Mouse (Mus musculus): Measurements from ENCODE around the gene Ddx4. TPM values are rescaled to one million over a fixed set of nuclear protein-coding genes. Genes with fewer than 3 reads are reported as not detected.
"Not testable (repeated sequence)": the region's sequence is repeated elsewhere in the genome, so short reads cannot be mapped to it uniquely, and the experiment has no call there.

Gene Ddx4
- total RNA-seq, 2 experiments from 2014 or later = 1.5 to 3.6 TPM

DNA sequence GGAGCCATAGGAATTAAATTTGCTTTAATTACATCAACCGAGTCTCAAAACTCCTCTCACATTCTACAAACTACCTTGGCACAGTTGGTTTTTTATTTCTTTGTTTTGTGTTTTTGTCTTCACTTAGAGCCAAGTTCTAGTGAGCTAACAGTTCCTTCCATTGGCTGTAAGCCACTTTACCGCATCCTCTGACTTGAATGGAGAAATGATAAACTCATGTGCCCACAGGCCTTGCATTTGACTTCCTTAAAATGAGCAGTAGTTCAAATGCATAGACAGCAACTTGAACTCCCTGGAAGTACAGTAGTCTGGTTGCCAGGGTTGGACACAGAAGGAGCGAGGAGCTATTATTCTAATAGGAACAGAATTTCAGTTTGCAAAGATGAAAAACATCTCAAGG lies 9.4 kb downstream of the Ddx4 start:
- ATAC-seq (replicated peaks; ENCODE audit: low FRiP score, poor library complexity, severe bottlenecking) = no peak

DNA sequence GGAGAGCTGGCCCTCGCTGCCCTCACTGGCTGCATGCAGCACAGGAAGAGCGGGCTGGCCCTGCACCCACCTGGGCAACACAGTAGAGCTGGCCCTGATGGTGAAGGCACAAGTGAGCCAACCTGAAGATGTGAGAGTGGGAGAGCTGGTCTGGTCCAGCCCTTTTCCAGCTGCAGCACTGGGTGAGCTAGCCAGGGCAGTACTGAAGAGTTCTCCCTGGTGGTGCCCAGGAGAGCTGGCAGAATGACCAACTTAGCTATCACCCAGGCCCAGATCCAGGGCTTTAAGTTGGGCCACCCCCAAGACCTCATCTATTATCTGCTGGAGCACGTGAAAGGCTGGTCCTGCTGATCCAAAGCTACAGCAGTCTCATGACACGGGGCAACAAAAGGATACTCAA lies 13.2 kb downstream of the Ddx4 start:
- peak; percentile 77 for ATAC-seq (replicated peaks; ENCODE audit: low FRiP score, poor library complexity, severe bottlenecking)

- peak; percentile 59 for ATAC-seq (replicated peaks; ENCODE audit: low FRiP score, poor library complexity, severe bottlenecking)
These were observed 15.8 kb downstream of the Ddx4 start for GRCm38 (mm10) chr13:112636498-112636897.

GRCm38 (mm10) chr13:112635174-112635837 lies 17.0 kb downstream of the Ddx4 start:
- ATAC-seq (replicated peaks; ENCODE audit: low FRiP score, poor library complexity, severe bottlenecking) = no peak

DNA sequence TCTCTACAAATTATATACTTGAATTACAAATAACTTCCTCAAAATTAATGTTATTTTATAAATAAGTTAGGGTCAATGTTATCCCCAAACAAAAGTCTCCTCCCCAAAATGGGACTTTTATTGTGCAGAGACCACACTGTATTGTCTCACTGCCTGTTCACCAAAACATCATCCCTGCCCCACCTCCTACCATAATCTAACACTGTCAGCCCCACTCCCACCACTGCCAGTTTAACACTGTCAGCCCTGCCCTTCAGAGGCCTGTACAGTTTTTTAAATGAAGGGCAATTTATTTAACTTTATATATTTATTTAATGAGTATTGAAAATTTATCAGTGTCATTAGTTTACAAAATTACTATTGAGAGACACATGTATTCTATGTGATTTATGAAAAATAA lies 26.7 kb downstream of the Ddx4 start:
- no peak for ATAC-seq (replicated peaks; ENCODE audit: low FRiP score, poor library complexity, severe bottlenecking)

- ATAC-seq (replicated peaks; ENCODE audit: low FRiP score, poor library complexity, severe bottlenecking) = no peak
These were observed 27.7 kb downstream of the Ddx4 start for GRCm38 (mm10) chr13:112624622-112625021.

DNA sequence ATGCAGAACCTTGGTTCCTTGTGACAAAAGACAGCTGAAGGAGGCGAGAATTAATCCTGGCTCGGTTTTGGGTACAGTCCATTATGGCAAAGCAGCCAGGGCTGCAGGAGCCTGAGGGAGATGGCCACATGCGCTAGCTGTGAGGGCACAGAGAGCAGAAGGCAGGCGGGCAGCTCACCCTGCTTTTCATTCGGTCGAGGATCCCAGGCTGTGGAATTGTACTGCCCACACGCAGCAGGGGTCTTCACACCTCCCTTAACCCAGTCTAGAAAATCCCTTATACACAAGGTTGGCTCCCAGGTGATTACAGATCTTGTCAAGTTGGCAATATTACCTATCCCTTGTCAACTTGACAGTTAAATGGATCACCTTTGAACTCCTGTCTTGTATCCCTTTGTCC lies 28.6 kb downstream of the Ddx4 start:
- ATAC-seq (replicated peaks; ENCODE audit: low FRiP score, poor library complexity, severe bottlenecking) = 0 out of 2 replicates have a peak, but pooled peaks have one; percentile 43

DNA sequence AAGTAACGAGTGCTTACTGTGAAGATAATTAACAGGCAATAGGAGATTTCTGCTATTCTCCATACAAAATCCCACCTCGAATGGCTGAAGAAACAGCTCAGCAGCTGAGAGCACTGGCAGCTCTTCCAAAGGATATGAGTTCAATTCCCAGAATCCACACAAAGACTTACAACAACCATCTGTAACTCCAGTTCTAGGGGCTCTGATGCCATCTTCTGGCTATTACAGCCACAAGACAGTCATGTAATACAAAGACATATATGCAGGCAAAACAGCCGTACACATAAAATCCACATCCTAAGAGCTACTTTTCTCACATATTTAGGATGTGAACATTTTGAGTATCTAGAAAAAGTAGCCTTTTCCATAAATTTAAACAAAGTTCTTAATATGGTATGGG lies 30.7 kb downstream of the Ddx4 start:
- ATAC-seq (replicated peaks; ENCODE audit: low FRiP score, poor library complexity, severe bottlenecking) = no peak

DNA sequence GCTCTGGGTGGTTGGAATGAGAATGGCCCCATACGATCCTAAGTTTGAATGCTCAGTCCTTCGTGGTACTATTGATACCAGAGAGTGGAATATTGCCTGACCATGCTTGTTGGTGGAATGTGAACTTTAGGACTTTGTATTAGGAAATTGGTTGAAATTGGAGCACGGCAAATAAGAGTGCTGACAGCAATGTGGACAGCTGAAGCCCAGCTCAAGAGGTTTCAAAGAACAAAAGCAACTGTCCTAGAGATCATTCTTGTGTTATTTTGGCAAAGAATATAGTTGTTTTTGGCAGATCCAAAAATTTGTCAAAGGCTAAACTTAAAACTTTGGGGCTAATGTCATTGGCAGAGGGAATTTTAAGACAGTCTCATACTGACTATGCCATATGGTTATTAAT lies 43.7 kb downstream of the Ddx4 start:
- ATAC-seq (replicated peaks; ENCODE audit: low FRiP score, poor library complexity, severe bottlenecking) = no peak

DNA sequence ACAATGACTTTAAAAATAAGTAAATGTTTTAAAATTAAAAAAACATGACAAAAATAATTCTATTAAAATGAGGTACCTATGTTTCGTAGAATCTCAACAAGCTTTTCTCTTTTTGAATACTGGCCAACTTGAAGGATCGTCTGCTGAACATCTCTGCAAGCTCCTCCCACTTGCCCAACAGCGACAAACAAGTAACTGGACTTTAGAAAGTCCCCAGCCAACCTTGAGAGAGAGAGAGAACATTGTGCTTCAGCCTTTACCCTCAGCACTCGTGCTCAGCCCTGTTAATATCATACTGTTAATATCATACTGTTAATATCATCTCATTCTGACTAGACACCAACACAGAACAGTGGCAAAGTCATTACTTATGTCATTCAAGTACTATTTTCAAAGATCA lies 47.9 kb downstream of the Ddx4 start:
- ATAC-seq (replicated peaks; ENCODE audit: low FRiP score, poor library complexity, severe bottlenecking) = no peak

DNA sequence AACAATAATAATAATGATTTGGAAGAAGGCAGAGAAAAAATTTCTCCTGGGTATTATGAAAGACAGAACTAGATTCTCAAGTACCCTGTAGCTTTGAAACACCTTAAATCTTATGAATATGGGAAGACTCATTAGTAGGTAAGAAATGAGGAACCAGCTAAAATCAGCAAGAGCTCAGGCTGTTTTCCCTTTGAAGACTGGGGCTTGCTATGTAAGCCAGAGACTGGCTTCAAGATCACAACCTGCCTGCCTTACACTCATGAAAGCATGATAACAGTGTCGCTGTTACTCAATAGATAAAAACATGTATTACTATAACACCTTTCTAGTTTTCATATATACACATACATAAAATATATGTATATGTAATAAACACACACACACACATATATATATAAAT lies 48.4 kb downstream of the Ddx4 start:
- ATAC-seq (replicated peaks; ENCODE audit: low FRiP score, poor library complexity, severe bottlenecking) = no peak

- no peak for ATAC-seq (replicated peaks; ENCODE audit: low FRiP score, poor library complexity, severe bottlenecking)
These were observed 49.7 kb downstream of the Ddx4 start for GRCm38 (mm10) chr13:112602607-112603006.

GRCm38 (mm10) chr13:112594260-112594659 lies 58.0 kb downstream of the Ddx4 start, which contains the start of gene Il31ra:
Gene Il31ra (minus strand): TSS chr13:112594360.
- ATAC-seq (replicated peaks; ENCODE audit: low FRiP score, poor library complexity, severe bottlenecking) = not testable (repeated sequence)

DNA sequence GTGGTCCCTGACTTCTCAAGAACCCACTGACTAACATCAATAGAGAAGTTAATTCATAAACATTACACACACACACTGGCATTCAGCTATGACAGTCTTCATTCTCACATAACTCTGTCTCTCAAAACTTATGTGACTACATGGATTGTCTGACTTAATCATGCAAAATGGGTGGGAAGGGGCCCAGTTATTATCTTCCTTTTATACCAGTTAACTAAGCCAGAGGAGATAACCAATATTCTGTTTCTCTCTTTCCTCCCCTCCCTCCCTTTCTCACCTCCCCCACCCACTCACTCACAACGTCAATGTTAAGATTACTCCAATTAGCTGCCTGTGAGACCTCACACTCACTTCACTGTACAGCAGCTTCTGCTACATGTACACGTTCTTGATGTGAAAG lies 62.0 kb downstream of the Ddx4 start:
- no peak for ATAC-seq (replicated peaks; ENCODE audit: low FRiP score, poor library complexity, severe bottlenecking)

- no peak for ATAC-seq (replicated peaks; ENCODE audit: low FRiP score, poor library complexity, severe bottlenecking)
These were observed 62.6 kb downstream of the Ddx4 start for GRCm38 (mm10) chr13:112589625-112590024.

DNA sequence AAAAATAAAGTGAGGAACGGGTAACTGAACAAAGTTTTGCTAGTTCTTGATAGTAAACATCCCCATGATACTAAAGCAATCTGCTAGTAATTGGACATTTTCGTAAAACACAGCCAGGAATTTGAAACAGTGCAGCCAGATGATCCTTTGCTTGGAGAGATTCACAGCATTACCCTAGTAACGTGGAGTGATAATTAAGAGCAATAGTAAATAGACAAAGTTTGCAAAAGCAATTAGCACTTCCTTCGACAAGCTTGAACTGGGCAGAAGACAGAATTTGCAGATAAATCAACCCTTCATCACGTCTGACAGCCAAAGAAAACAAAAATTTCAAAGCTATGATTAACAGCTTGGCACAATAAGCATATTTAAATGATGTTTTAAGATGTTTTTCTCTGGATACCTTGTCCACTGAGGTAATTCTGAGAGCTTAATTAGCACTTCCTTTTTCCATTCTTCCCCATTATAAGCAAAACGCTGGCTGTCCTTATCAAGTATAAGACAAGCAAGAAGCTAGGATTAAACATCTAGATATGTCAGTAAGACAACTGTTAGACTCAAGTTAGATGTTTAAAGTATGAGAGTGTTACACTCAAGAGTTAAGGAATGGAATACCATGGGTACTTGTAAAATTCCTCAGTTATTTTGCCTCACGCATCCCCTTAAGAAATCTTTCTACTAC lies 67.6 kb downstream of the Ddx4 start:
- no peak for ATAC-seq (replicated peaks; ENCODE audit: low FRiP score, poor library complexity, severe bottlenecking)

GRCm38 (mm10) chr13:112582291-112582690 lies 70.0 kb downstream of the Ddx4 start:
- ATAC-seq (replicated peaks; ENCODE audit: low FRiP score, poor library complexity, severe bottlenecking) = no peak

DNA sequence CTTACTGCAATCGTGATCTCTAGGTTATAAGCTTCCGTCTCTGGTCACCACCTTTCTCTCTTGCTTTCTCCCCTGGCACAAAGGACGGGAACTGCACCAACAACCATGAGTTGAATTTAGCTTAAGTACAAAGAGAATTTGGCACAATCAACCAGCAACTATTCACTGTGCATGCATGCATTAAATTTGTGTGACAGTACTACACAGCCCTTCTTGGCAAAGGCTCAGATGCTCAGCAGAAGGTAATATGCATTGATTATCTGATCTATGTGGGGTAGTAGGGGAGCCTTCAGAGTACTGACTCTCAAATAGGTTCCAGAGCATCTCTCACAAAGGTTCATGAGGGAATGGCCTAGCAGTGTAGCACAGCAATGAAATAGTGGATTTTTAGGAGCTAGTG lies 70.5 kb downstream of the Ddx4 start:
- no peak for ATAC-seq (replicated peaks; ENCODE audit: low FRiP score, poor library complexity, severe bottlenecking)

DNA sequence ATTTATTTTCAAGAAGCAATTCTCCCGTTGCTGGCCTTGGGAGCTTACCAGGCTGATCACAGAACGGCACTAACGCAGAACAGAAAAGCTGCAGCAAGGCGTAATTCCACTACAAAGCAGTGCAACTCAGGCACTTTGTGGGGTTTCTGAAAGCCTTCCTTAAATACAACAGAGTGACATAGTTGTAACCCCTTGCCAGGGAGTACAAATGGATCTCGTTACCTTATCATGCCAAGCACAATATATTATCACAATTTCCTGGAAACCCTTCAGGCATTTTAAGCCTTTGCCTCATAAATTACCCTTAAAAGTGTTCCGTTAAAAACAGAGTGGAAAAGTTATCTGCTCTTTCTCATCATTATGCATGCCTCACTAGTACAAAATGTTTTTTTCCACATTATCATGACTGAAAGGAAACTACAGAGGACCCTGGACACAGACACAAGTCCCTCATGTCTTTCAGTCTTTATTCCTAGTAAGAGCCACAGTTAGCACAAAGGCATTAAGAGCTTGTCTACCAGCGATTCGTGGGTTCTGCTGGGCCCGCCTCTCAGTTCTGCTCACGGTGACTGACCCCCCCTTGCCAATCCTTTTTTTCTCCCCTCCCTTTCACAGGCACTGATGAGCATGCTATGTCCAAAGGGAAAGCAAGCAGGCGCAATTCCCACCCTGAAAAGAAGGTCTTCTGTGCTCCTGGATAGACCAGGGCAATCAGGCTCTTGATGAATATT lies 71.5 kb downstream of the Ddx4 start:
- ATAC-seq (replicated peaks; ENCODE audit: low FRiP score, poor library complexity, severe bottlenecking) = no peak

DNA sequence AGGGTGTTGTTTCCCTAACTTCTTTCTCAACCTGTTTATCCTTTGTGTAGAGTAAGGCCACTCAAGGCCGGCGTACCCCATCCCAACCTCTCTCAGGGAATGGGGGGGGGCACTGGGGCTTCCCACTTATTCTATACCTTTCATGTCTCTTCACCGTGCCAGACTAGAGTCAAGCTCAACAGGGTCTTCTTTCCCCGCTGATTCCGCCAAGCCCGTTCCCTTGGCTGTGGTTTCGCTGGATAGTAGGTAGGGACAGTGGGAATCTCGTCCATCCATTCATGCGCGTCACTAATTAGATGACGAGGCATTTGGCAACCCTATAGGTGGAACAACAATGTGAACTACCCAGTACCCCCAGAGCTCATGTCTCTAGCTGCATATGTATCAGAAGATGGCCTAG lies 74.2 kb downstream of the Ddx4 start:
- not testable (repeated sequence) for ATAC-seq (replicated peaks; ENCODE audit: low FRiP score, poor library complexity, severe bottlenecking)

DNA sequence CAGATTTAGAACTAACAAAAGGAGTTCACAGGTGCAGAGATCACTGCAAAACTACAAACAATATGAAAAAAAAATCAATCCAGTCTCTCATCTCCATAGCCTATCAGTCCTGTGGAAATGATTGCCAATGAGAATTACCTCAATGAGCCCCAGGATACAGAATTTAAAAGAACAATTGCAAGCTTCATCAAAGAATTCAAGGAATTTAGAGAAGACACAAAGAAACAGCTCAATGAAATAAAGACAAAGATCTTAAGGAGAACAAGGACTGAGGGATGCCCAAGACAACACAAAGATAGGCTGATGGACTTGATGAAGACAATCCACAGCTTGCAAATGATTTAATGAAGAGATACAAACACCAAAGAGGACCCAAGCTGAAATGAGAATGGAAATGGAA lies 78.5 kb downstream of the Ddx4 start:
- ATAC-seq (replicated peaks; ENCODE audit: low FRiP score, poor library complexity, severe bottlenecking) = no peak

All from erythroblast, adult 5-6 weeks (primary cell).